Mouse (Mus musculus) liver, embryonic 14.5 days (tissue): ENCODE measurements at regions not wholly inside any gene's neighbourhood (a gene's known extent, or its start where the extent isn't known, plus 50 kb on each side); places are given as distances from the start of the nearest gene placed in this dataset.

Experiments used
- ATAC-seq: fragments of 200-750 bp; cut with Nextera tagmentation; 2 replicates; pipeline ENCODE4 v1.8.0; 2017; ENCODE audit warnings: moderate number of reproducible peaks, mild to moderate bottlenecking, moderate library complexity; ENCODE audit not compliant: insufficient read depth
- DNase-seq, 3 experiments: peaks; one replicate each; pipeline ENCODE4 v3.0.0-alpha.2; 2012 to 2013; ENCODE audit warnings: low read depth in 3 of 3, low spot score in 3 of 3
- H3K27ac ChIP-seq: fragments of 300-500 bp; sonication (generic); 2 replicates; pipeline ENCODE4 v1.5.1; 2014; ENCODE audit warnings: moderate library complexity, mild to moderate bottlenecking, control low read depth, inconsistent platforms
- H3K27me3 ChIP-seq: fragments of 300-500 bp; sonication (generic); 2 replicates; pipeline ENCODE4 v1.6.1; 2014; ENCODE audit warnings: mild to moderate bottlenecking, low read length, moderate library complexity; ENCODE audit not compliant: control insufficient read depth, insufficient read depth
- H3K36me3 ChIP-seq: fragments of 300-500 bp; sonication (generic); replicated peaks from 2 replicates; pipeline ENCODE4 v1.6.1; 2014; ENCODE audit warnings: low read depth; ENCODE audit not compliant: control insufficient read depth, insufficient read depth
- H3K4me1 ChIP-seq, 2 experiments: fragments of 200-500 bp in 1 of 2; fragments of 300-500 bp in 1 of 2; sonication (generic) in 1 of 2; replicated peaks; 2 replicates each; pipeline ENCODE4 v1.6.1; 2012 to 2014; ENCODE audit warnings: antibody characterized with exemption in 1 of 2, inconsistent platforms in 1 of 2, low read length in 1 of 2; ENCODE audit not compliant: control insufficient read depth in 2 of 2, insufficient read depth in 2 of 2
- H3K4me2 ChIP-seq: fragments of 300-500 bp; sonication (generic); 2 replicates; pipeline ENCODE4 v1.6.1; 2014; ENCODE audit warnings: low read depth, mild to moderate bottlenecking, control low read depth, moderate library complexity
- H3K4me3 ChIP-seq, 2 experiments: fragments of 200-500 bp in 1 of 2; fragments of 300-500 bp in 1 of 2; sonication (generic) in 1 of 2; 2 replicates each; pipeline ENCODE4 v1.5.1; 2012 to 2014; ENCODE audit warnings: low read depth in 2 of 2, low read length in 2 of 2, mild to moderate bottlenecking in 2 of 2, control low read depth in 1 of 2, inconsistent platforms in 1 of 2, moderate library complexity in 1 of 2; ENCODE audit not compliant: insufficient read depth in 1 of 2
- H3K9ac ChIP-seq: fragments of 300-500 bp; sonication (generic); replicated peaks from 2 replicates; pipeline ENCODE4 v1.6.1; 2014; ENCODE audit warnings: mild to moderate bottlenecking, control low read depth, moderate library complexity
- H3K9me3 ChIP-seq: fragments of 300-500 bp; sonication (generic); 2 replicates; pipeline ENCODE4 v1.6.1; 2016; ENCODE audit warnings: low read length, mixed read lengths; ENCODE audit not compliant: control insufficient read depth
- CTCF ChIP-seq: IDR thresholded peaks from 2 replicates; pipeline ENCODE4 v1.5.1; 2016; ENCODE audit warnings: antibody characterized with exemption, low read depth, control low read depth
- EP300 ChIP-seq: IDR thresholded peaks from 2 replicates; pipeline ENCODE4 v1.6.1; 2016; ENCODE audit warnings: antibody characterized with exemption, low read depth
- WGBS: fragments of 180-500 bp; shearing (Covaris S2); extraction: QIAGEN DNeasy Blood & Tissue Kit; methylation state at CpG from one replicate; pipeline ENCODE4 v1.1.7; 2014; ENCODE audit not compliant: insufficient replicate concordance; 5-methylcytosine and 5-hydroxymethylcytosine counted together

GRCm38 (mm10) chr11:71444056-71444455 is 213.5 kb upstream of the Nlrp1b start:
- Histone ChIP-seq H3K4me1 (no peaks in the 10 kb centered on the region), H3K9me3 (no peaks in the 10 kb centered on the region), H3K27ac (no peak overlapping the region), H3K4me2 (no peak overlapping the region), H3K4me3 (no peak overlapping the region), H3K36me3 (no peaks in the 10 kb centered on the region), H3K9ac (no peak overlapping the region), H3K27me3 (no peaks in the 10 kb centered on the region)
- no peak for ATAC-seq
- TF ChIP-seq EP300 (no peak), CTCF (no peak)
- DNase-seq, result no peak
- 35% methylated on average over 6 of the region's 6 CpGs for WGBS

- no peaks in the 10 kb centered on the region for H3K9me3 ChIP-seq
- TF ChIP-seq EP300 (no peak), CTCF (no peak)
- DNase-seq, result no peak
- no peaks in the 10 kb centered on the region for H3K27me3 ChIP-seq
- H3K27ac ChIP-seq, result no peak overlapping the region
- H3K9ac ChIP-seq, result no peak overlapping the region
- no peak overlapping the region for H3K4me2 ChIP-seq
- no peak for ATAC-seq
- no peaks in the 10 kb centered on the region for H3K4me1 ChIP-seq
- H3K4me3 ChIP-seq, result no peak overlapping the region
- 65% methylated on average over 5 of the region's 5 CpGs for WGBS
- H3K36me3 ChIP-seq, result no peaks in the 10 kb centered on the region
Observed at GRCm38 (mm10) chr11:71446641-71447040, 216.1 kb upstream of the Nlrp1b start.

- Histone ChIP-seq H3K4me2 (no peak overlapping the region), H3K9ac (no peak overlapping the region), H3K4me3 (no peak overlapping the region), H3K27ac (no peak overlapping the region), H3K36me3 (no peaks in the 10 kb centered on the region), H3K27me3 (no peaks in the 10 kb centered on the region), H3K4me1 (no peaks in the 10 kb centered on the region), H3K9me3 (no peaks in the 10 kb centered on the region)
- no peak for DNase-seq
- WGBS, result 64% methylated on average over 10 of the region's 10 CpGs
- TF ChIP-seq EP300 (no peak), CTCF (no peak)
- no peak for ATAC-seq
Observed at GRCm38 (mm10) chr11:71447841-71448745, 217.6 kb upstream of the Nlrp1b start.

- Histone ChIP-seq H3K4me2 (no peak overlapping the region), H3K4me1 (no peaks in the 10 kb centered on the region), H3K36me3 (no peaks in the 10 kb centered on the region), H3K9me3 (no peaks in the 10 kb centered on the region), H3K27me3 (no peaks in the 10 kb centered on the region), H3K9ac (no peak overlapping the region), H3K4me3 (no peak overlapping the region), H3K27ac (no peak overlapping the region)
- WGBS, result 38% methylated on average over 3 of the region's 3 CpGs
- no peak for DNase-seq
- no peak for ATAC-seq
- no peak for TF ChIP-seq EP300
Observed at GRCm38 (mm10) chr11:71480094-71480493, 249.6 kb upstream of the Nlrp1b start.

- no peak overlapping the region for H3K27ac ChIP-seq
- DNase-seq, result no peak
- no peak for TF ChIP-seq EP300
- no peak for TF ChIP-seq CTCF
- no peaks in the 10 kb centered on the region for H3K27me3 ChIP-seq
- H3K4me1 ChIP-seq, result no peaks in the 10 kb centered on the region
- no peak overlapping the region for H3K9ac ChIP-seq
- no peak for ATAC-seq
- no peak overlapping the region for H3K4me2 ChIP-seq
- H3K36me3 ChIP-seq, result no peaks in the 10 kb centered on the region
- H3K4me3 ChIP-seq, result no peak overlapping the region
- WGBS, result 65% methylated on average over 5 of the region's 5 CpGs
- no peaks in the 10 kb centered on the region for H3K9me3 ChIP-seq
Observed at GRCm38 (mm10) chr11:71497863-71498262, 251.9 kb upstream of the Wscd1 start.
